Mouse (Mus musculus) megakaryocyte, adult 5-6 weeks (primary cell): Measurements from ENCODE around the gene Efna2. TPM values are rescaled to one million over a fixed set of nuclear protein-coding genes. Genes with fewer than 3 reads are reported as not detected.
A peak's percentile ranks its signal among the peaks of the same experiment; 100 is the strongest.

Source experiments
- ATAC-seq: 2 replicates; pipeline ENCODE4 v1.8.0; 2016; ENCODE audit warnings: mild to moderate bottlenecking, inconsistent platforms; ENCODE audit not compliant: poor library complexity, severe bottlenecking
- total RNA-seq, 2 experiments: library from RNA; stranded (forward) in 1 of 2; stranded (reverse) in 1 of 2; fragments of 153-499, 151-499 nt in 1 of 2; fragments of 221-1000, 200-1000 nt in 1 of 2; gene quantifications; 2 replicates each; pipeline versions ENCODE4 v1.2.3 to v1.2.4; 2015 to 2017

Efna2 gene
- total RNA-seq, 2 experiments from 2014 or later = 0.49 TPM; not detected in 1

DNA sequence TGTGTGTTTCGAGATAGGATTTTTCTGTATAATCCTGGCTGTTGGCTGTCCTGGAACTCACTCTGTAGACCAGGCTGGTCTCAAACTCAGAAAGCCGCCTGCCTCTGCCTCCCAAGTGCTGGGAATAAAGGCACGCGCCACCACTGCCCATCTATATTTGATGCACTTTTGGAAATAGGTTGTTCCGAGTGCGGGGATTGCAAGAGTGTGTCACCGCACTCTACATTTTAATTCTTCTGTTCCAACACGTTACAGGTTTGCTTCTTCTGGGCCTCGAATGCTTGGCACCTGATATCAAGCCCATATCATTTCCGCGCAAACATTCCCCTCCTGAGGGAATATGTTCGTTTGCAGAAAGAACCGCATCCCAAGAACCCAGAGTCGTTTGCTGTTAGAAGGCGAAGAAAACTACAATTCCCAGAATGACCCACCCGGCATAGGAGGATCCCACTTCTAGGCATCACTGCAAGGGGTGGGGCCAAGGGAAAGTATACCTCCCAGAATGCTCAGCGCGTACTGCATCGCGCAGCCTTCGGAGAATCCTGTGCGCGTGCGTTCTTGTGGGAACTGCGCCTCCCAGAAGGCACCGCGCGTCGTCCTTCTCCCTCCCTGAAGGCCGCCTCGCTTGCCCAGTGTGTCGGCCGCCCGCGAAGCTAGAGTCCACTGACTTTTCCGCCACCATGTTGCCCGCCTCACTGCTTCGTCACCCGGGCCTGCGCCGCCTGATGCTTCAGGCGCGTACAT, 37.3 kb upstream of the Efna2 start:
- peak; percentile 74 for ATAC-seq

- no peak for ATAC-seq
These were observed 36.8 kb upstream of the Efna2 start for GRCm38 (mm10) chr10:80142530-80142925.

GRCm38 (mm10) chr10:80143664-80144063, 35.6 kb upstream of the Efna2 start:
- no peak for ATAC-seq

GRCm38 (mm10) chr10:80144159-80144558, 35.1 kb upstream of the Efna2 start:
- ATAC-seq = no peak

DNA sequence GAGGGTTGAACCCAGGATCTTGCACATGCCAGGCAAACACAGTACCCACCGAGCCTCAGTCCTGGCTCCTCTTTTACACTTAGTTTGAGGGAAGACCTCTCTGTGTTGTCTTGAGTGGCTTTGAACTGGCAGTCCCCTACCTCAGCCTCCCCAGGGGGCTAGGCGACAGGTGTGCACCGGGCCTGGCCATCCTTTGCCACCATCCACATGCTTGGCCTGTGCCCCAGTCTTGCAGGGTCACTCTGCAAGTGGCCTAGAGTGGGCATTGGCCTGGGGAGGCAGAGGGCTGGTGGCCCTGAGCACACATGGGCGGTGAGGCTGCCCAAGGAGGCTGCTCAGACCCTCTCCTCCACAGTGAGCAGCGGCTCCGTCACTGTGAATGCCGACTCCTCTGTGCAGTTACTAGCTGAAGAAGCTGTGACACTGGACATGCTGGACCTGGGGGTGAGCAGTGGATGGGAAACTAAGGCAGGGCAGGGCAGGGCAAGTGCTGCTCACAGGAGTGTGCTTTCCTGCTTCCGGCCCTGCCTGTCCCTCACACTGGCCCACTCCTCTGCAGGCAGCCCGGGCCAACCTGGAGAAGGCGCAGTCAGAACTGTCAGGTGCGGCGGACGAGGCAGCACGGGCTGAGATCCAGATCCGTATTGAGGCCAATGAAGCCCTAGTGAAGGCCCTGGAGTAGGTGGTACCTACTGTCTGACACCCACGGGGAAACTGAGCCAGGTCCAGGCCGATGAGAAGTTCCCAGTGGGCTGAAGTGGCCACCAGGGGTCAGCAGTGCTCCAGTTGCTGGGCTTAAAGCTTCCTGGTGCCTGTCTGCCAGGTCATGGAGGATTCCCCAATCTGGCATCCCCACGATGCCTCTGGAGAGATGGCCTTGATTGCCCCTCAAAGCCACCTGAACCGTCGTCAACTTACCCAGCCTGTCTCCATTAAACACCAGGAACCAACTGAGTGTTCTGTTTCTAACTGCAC, 34.1 kb upstream of the Efna2 start:
- no peak for ATAC-seq

DNA sequence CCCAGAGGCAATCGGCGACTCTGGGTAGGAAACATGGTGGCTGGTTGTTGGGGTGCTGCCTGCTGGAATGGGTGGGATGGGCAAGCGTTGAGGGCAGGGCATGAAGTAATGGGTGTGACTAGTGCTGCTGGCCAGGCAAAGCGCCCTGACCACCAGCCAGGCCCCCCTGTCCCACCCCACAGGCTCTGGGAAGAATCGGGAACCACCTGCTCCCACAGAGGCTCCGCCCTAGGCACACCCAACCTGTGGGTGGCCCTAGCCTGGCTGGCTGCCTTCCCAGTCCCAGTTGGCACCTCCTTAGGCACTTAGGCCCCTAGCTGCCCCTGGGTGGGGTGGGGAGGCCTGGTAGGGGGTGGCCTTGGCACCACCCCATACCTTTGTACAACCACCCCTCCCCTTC, 33.4 kb upstream of the Efna2 start:
- ATAC-seq = no peak

DNA sequence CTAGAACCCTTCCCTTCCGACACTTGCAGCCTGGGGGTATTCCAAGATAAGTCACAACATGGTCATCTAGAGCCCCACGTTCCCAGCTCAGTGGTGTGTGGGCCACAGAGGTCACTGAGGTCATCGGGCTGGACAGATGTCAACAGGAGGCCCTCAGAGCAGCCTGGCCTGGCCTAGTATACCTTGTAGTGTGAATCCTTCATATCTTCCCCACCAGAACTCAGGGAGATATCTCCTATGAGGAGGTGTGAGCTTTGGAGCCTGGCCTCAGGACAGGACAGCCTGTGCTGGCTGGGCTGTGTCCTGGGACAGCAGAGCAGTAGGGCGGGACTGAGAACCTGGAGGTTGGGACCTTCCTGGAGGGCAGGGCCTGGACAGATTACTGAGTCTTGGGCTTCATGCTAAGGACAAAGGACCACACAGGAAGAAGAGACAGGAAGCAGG, 32.7 kb upstream of the Efna2 start:
- ATAC-seq = no peak

GRCm38 (mm10) chr10:80147146-80147718, 32.0 kb upstream of the Efna2 start:
- no peak for ATAC-seq

DNA sequence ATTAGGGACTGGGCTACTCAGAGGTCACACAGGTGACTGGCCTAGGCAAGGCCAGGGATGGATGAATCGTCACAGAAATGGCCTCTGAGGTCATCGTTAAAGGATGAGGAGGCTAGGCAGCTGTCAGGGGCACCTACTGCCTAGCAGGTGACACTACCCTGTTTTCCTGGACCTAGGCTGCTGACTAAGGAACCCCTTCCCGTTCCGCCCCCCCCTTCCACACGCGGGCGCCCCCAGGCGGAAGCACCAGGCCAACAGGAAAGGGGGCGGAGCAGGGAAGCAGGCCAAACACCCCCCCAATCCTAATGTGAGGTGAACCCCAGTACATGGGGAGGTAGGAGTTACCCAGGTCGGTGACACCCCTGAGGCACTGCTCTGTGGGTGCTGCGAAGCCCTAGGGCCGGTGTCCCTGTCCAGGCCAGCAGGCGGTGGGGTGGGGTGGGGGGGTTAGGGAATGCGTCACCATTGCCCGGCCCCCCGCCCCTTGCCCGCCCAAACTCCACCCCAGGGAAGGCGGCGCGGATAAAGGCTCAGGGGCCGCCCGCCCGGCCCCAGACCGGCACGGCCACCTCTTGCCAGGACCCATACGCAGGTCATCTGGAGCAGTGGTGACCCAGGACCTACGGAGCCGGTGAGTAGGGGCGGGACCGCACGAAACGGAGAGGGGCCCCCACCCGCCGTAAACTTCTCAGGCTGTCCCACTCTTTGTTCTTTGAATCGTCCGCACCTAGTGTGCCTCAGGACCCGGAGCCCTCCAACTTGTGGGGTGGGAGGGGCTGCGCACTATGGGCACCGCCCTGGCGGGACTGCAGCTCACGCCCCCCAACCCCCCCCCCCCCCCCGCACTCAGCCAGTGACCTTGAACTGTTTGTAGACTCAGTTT, 31.3 kb upstream of the Efna2 start, which contains the start of gene Midn:
Gene Midn, plus strand, starts transcription at position 554 of the 883 bp plus-strand sequence.
- ATAC-seq = peak; percentile 33

GRCm38 (mm10) chr10:80148610-80149290, 30.5 kb upstream of the Efna2 start:
- ATAC-seq = peak; percentile 30

DNA sequence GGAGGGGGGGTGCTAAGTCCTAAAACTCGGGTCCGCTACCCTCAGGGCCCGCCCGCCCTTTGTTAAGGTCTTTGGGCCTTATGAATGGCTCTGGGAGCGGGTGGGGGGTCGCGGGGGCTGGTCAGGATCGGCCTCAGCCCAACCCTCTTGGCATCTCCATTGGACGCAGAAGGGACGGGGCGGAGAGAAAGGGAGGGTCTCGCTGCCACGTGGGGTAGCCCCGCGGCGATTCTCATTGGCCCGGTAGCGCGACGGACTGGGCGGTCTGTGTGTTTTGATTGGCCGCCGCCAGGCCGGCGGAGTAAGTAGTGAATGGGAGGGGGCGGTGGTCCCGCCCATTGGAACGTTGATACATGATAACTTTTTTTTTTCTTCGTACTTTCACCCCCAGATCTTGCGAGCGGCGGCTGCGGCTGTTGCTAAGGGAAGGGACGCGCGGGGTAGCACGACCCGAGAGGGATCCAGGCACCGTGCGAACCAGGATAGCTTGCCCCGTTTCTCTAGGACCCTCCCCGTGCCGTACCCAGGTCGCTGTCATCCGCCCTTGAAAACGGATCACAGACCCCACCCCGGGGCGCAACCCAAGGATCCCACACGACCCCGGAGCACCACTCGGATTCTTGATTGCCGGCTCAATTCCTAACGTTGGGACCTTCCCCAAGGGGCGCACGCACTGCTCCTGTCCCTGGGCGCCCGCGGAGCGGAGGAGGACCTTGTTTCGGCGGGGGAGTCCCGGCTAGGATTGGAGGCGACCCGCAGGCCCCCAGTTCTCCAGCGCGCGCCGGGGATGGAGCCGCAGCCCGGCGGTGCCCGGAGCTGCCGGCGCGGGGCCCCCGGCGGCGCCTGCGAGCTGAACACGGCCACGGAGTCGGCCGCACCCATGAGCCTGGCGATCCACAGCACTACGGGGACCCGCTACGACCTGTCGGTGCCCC, 29.7 kb upstream of the Efna2 start:
- ATAC-seq = peak; percentile 55

- ATAC-seq = no peak
These were observed 28.8 kb upstream of the Efna2 start for GRCm38 (mm10) chr10:80150226-80151210.

DNA sequence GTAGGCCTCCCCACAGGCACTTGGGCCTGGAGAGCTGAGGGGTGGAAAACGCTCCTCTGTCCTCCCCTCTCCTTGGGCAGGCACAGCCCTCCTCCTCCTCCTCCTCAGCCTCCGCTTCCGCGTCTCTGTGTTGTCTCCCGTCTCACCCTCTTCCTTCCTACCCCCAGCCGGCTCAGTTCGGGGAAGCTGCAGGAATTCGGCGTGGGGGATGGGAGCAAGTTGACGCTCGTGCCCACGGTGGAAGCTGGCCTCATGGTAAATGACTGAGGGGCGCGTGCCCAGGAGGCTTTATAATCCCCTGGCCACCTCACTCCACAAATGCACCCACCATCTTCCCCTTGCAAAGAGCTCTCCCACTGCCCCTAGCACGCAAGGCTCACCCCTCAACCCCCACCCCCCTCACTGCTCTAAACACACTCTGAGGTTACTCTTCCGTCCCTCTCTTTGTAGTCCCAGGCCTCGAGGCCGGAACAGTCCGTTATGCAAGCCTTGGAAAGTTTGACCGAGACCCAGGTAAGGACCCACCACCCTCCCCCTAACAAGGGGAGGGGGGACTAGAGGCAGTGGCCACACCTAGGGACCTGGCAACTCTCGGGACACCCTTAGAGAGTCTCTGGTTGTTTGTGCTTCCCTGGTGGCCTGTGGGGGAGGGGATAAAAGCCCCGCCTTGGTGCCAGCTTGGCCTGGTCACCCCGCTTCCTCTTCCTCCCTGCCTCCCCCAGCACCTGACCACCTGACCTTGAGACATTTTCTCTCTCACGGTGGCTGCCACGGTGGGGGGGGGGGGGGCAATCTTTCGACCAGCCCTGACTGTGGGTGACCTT, 27.9 kb upstream of the Efna2 start:
- ATAC-seq = peak; percentile 14

DNA sequence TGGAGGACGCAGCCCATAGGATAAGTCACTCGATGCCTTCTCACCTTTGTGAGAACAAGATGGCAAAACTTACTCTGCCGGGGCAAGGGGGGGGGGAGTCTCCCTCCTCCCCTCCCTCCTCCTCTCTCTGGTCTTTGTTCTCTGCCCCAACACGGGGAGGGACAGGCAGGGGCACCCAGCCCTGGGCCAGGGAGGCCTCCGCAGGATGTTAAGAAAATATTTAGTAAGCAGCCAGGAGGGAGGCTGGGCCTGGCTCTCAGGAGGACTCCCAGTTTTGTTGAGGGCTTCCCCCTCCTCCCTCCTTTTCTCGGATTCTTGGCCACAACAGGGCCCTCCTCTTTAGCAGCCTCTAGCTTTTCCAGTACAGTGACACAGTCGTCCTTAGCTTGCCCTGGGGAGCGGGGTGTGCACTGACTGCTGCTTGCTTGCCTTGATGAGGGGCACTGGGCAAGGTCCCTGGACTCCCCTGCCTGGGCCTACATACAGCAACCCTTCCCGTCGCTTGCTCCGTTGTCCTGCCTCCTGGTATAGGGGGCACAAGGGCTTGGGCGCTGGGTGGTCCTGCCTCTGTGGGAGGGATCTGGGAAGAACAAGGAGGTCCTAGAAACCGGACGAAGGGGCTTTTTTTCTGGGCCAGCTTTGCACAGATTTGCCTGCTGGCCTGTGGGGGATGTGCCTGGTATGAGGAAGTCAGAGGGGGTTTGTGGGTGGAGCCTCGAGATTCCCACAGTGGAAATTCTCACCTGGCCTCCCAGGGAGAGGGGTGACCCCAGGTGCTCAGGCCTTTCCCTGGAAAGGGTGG, 27.0 kb upstream of the Efna2 start:
- no peak for ATAC-seq

GRCm38 (mm10) chr10:80152873-80153260, 26.4 kb upstream of the Efna2 start:
- ATAC-seq = no peak

DNA sequence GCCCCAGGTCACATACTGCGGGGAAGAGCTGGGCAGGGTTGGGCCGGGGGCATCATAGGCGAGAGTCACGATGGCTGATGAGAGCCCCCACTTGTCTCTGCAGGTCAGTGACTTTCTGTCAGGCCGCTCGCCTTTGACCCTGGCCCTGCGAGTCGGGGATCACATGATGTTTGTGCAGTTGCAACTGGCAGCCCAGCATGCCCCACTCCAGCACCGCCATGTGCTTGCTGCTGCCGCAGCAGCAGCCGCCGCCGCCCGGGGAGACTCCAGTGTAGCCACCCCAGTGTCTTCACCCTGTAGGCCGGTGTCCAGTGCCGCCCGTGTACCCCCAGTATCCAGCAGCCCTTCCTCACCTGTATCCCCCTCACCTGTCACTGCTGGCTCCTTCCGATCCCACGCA, 25.6 kb upstream of the Efna2 start:
- ATAC-seq = no peak
